Mouse (Mus musculus) c-Kit-positive CD71-positive TER-119-positive erythroid progenitor cells, embryonic 14.5 days (primary cell): ENCODE measurements around the gene Map2k1.

Experiments used
- DNase-seq: peaks from one replicate; pipeline ENCODE4 v3.0.0-alpha.2; 2013; ENCODE audit warnings: low spot score

Gene Map2k1

DNA sequence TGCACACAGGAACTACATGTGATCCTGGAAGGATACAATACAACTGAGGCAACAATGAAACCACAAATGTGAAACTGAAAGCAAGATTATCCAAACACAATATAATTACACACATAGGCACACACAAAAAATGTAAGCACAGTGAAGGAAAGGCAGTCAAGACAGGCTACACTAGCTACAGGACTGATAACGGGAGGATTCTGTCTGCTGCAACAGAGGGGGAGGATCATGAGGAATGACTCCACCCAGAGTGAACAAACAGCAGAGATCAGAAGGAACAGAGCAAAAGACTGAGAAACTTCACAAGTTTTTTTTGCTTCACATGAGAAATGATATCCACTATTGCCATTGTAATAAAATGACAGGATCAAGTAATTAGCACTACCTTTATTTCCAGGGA lies 96.8 kb downstream of the Map2k1 start:
- DNase-seq: no peak

GRCm38 (mm10) chr9:64139879-64140278 lies 113.6 kb downstream of the Map2k1 start:
- no peak for DNase-seq

DNA sequence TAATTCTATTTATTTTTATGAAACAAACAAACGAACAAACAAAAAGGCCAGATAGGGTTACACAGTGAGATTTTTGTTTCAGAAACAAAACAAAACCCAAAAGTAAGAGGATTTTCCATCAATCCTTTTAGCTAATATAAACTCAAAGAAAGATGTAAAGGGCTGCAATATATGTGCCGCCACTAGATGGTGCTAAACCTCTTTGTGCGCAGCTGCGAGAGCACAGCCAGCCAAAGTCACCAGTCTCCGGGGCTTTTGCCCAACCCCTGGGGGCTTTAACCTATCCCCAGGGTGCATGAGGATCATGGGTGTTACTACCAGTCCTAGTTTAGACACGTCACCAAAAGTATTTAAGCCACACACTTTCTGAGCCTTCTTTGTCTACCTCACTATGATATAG lies 114.5 kb downstream of the Map2k1 start:
- DNase-seq: peak; percentile 37
